Mouse (Mus musculus): ENCODE measurements around the gene Ampd2. TPM values are rescaled to one million over a fixed set of nuclear protein-coding genes. Genes with fewer than 3 reads are reported as not detected.

Ampd2 gene
- total and polyA plus RNA-seq, 3 experiments, result 28.3 to 85.9 (median 55.8) TPM

DNA sequence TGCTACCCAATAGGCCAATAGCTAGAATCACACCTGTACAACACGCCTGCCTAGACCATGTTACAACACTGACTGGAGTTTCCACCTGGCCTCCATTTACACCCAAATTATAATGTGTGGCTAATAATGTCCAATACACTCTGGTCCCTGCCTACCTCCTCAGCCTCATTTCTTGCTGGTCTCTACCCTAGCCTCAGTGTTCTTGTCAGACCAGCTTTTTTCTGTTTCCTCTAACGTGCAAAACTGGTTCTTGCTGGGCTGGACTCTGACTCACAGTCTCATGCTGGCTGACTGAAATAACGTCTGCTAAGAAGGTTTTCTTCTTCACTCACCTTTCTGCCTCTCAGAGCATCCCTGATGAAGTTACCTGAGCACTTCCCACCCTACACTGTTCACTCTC lies 39.9 kb upstream of the Ampd2 start:
- H3K79me2 ChIP-seq (replicated peaks; ENCODE audit: control insufficient read depth, extremely low read depth, insufficient read depth, poor library complexity, severe bottlenecking), result peaks cover 15% of the 10 kb centered on the region
- dilution Hi-C loops (cut with MboI; ENCODE audit: extremely low pct_ligation_motif_present, extremely low pct_unique_long_range_greater_than_20kb, low sequenced_read_pairs), result no loop called here
- peaks cover 2 to 60% of the 10 kb centered on the region in 2 experiments; a peak in 3 of 4 replicates for H3K4me1 ChIP-seq (ENCODE audit: control insufficient read depth in 1 of 2, insufficient read depth in 2 of 2)
- H3K27me3 ChIP-seq (replicated peaks), result no peaks in the 10 kb centered on the region
- TF ChIP-seq POLR2AphosphoS2 (IDR thresholded peaks at IDR 0.05; ENCODE audit: low read depth, low read length), result no peak
- no peak for TF ChIP-seq IRF4 (IDR thresholded peaks at IDR 0.05; ENCODE audit: low read depth, low read length)
- no peak for TF ChIP-seq EP300 (IDR thresholded peaks at IDR 0.05; ENCODE audit: low read length)
- TF ChIP-seq CTCF (conservative IDR thresholded peaks at IDR 0.05 in 1 of 2, IDR thresholded peaks at IDR 0.05 in 1 of 2; ENCODE audit: low read depth in 2 of 2, low read length in 2 of 2), result no peak
- no peak for DNase-seq (ENCODE audit: extremely low read depth)
- no peak overlapping the region for H3K4me2 ChIP-seq (ENCODE audit: insufficient read depth, low read depth, poor library complexity, severe bottlenecking)
- no peaks in the 10 kb centered on the region for H3K9me3 ChIP-seq (replicated peaks; ENCODE audit: low read length)
- H3K36me3 ChIP-seq (replicated peaks in 1 of 2; ENCODE audit: control insufficient read depth in 1 of 2, insufficient read depth in 1 of 2, low read length in 1 of 2), result peaks cover 11 to 50% of the 10 kb centered on the region in 2 experiments
- H3K4me3 ChIP-seq (replicated peaks in 1 of 3; ENCODE audit: low read depth in 2 of 3, low read length in 2 of 3, poor library complexity in 1 of 3), result no peak overlapping the region
- no peak overlapping the region for H3K27ac ChIP-seq (ENCODE audit: insufficient read depth, low read depth)
- no peak overlapping the region for H3K9ac ChIP-seq (ENCODE audit: insufficient read depth, low read depth)
- in situ Hi-C loops (cut with MboI; ENCODE audit: low pct_ligation_motif_present, low pct_unique_long_range_greater_than_20kb, low sequenced_read_pairs), result no loop called here

GRCm38 (mm10) chr3:108124131-108124530 lies 37.7 kb upstream of the Ampd2 start:
- Histone ChIP-seq H3K9me3 (replicated peaks; ENCODE audit: low read length) (no peaks in the 10 kb centered on the region), H3K27me3 (replicated peaks) (no peaks in the 10 kb centered on the region), H3K4me1 (ENCODE audit: control insufficient read depth in 1 of 2, insufficient read depth in 2 of 2) (peaks cover 0 to 46% of the 10 kb centered on the region in 2 experiments; a peak in 2 of 4 replicates), H3K4me3 (replicated peaks in 1 of 3; ENCODE audit: low read depth in 2 of 3, low read length in 2 of 3, poor library complexity in 1 of 3) (no peak overlapping the region), H3K4me2 (ENCODE audit: insufficient read depth, low read depth, poor library complexity, severe bottlenecking) (no peak overlapping the region), H3K79me2 (replicated peaks; ENCODE audit: control insufficient read depth, extremely low read depth, insufficient read depth, poor library complexity, severe bottlenecking) (peaks cover 8% of the 10 kb centered on the region), H3K36me3 (replicated peaks in 1 of 2; ENCODE audit: control insufficient read depth in 1 of 2, insufficient read depth in 1 of 2, low read length in 1 of 2) (peaks cover 21 to 54% of the 10 kb centered on the region in 2 experiments), H3K27ac (ENCODE audit: insufficient read depth, low read depth) (no peak overlapping the region), H3K9ac (ENCODE audit: insufficient read depth, low read depth) (no peak overlapping the region)
- in situ Hi-C loops (cut with MboI; ENCODE audit: low pct_ligation_motif_present, low pct_unique_long_range_greater_than_20kb, low sequenced_read_pairs) (no loop called here), dilution Hi-C loops (cut with MboI; ENCODE audit: extremely low pct_ligation_motif_present, extremely low pct_unique_long_range_greater_than_20kb, low sequenced_read_pairs) (no loop called here)
- DNase-seq (ENCODE audit: extremely low read depth), result no peak
- TF ChIP-seq MXI1 (IDR thresholded peaks at IDR 0.05; ENCODE audit: low read depth, low read length), result no peak
- no peak for TF ChIP-seq JUND (conservative IDR thresholded peaks at IDR 0.05; ENCODE audit: low read depth, low read length)
- no peak for TF ChIP-seq USF1 (IDR thresholded peaks at IDR 0.05; ENCODE audit: low read depth, low read length)
- TF ChIP-seq MAFK (IDR thresholded peaks at IDR 0.05; ENCODE audit: insufficient replicate concordance, low read length), result no peak
- no peak for TF ChIP-seq CHD2 (IDR thresholded peaks at IDR 0.05; ENCODE audit: low read length)

DNA sequence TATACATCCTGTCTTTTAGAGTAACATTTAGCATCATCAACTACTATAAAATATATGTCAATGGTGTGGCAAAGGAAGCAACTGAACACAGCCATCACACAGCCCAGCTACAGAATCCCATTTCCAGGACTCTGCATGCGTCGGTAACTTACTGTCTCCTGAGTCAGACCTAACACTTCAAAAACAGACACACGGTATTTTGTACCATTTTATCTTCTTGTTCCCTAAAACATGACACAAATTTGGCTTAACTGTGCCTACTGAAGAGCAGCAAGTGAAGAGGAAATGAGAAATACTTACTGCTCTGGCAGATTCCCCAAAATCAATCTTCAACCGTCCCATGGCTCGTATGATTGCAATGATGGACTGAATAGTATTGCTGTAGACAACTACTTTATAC lies 36.8 kb upstream of the Ampd2 start:
- Histone ChIP-seq H3K79me2 (replicated peaks; ENCODE audit: control insufficient read depth, extremely low read depth, insufficient read depth, poor library complexity, severe bottlenecking) (peaks cover 8% of the 10 kb centered on the region), H3K27ac (ENCODE audit: insufficient read depth, low read depth) (no peak overlapping the region), H3K4me3 (replicated peaks in 1 of 3; ENCODE audit: low read depth in 2 of 3, low read length in 2 of 3, poor library complexity in 1 of 3) (no peak overlapping the region), H3K9me3 (replicated peaks; ENCODE audit: low read length) (no peaks in the 10 kb centered on the region), H3K4me1 (ENCODE audit: control insufficient read depth in 1 of 2, insufficient read depth in 2 of 2) (peaks cover 0 to 37% of the 10 kb centered on the region in 2 experiments; a peak in 2 of 4 replicates), H3K36me3 (replicated peaks in 1 of 2; ENCODE audit: control insufficient read depth in 1 of 2, insufficient read depth in 1 of 2, low read length in 1 of 2) (peaks cover 28 to 63% of the 10 kb centered on the region in 2 experiments), H3K9ac (ENCODE audit: insufficient read depth, low read depth) (no peak overlapping the region), H3K27me3 (replicated peaks) (no peaks in the 10 kb centered on the region), H3K4me2 (ENCODE audit: insufficient read depth, low read depth, poor library complexity, severe bottlenecking) (no peak overlapping the region)
- TF ChIP-seq PAX5 (IDR thresholded peaks at IDR 0.05; ENCODE audit: low read length), result no peak
- no peak for TF ChIP-seq MAX (IDR thresholded peaks at IDR 0.05; ENCODE audit: low read length)
- TF ChIP-seq ZNF384 (IDR thresholded peaks at IDR 0.05; ENCODE audit: low read depth, low read length), result no peak
- TF ChIP-seq CHD2 (IDR thresholded peaks at IDR 0.05; ENCODE audit: low read length), result no peak
- TF ChIP-seq SIN3A (IDR thresholded peaks at IDR 0.05; ENCODE audit: low read length), result no peak
- no peak for TF ChIP-seq USF2 (conservative IDR thresholded peaks at IDR 0.05; ENCODE audit: low read depth, low read length)
- TF ChIP-seq TCF12 (IDR thresholded peaks at IDR 0.05; ENCODE audit: low read depth, low read length), result no peak
- no peak for TF ChIP-seq ETS1 (conservative IDR thresholded peaks at IDR 0.05; ENCODE audit: low read depth, low read length)
- no peak for TF ChIP-seq CTCF (conservative IDR thresholded peaks at IDR 0.05 in 1 of 2, IDR thresholded peaks at IDR 0.05 in 1 of 2; ENCODE audit: low read depth in 2 of 2, low read length in 2 of 2)
- TF ChIP-seq MAFK (IDR thresholded peaks at IDR 0.05; ENCODE audit: insufficient replicate concordance, low read length), result no peak
- no peak for TF ChIP-seq POLR2A (IDR thresholded peaks at IDR 0.05; ENCODE audit: low read depth, low read length)
- no peak for TF ChIP-seq USF1 (IDR thresholded peaks at IDR 0.05; ENCODE audit: low read depth, low read length)
- no peak for TF ChIP-seq RCOR1 (conservative IDR thresholded peaks at IDR 0.05; ENCODE audit: low read depth, low read length)
- TF ChIP-seq POLR2AphosphoS2 (IDR thresholded peaks at IDR 0.05; ENCODE audit: low read depth, low read length), result no peak
- no peak for TF ChIP-seq HCFC1 (IDR thresholded peaks at IDR 0.05; ENCODE audit: low read depth, low read length)
- TF ChIP-seq JUND (conservative IDR thresholded peaks at IDR 0.05; ENCODE audit: low read depth, low read length), result no peak
- DNase-seq (ENCODE audit: extremely low read depth), result no peak
- in situ Hi-C loops (cut with MboI; ENCODE audit: low pct_ligation_motif_present, low pct_unique_long_range_greater_than_20kb, low sequenced_read_pairs) (no loop called here), dilution Hi-C loops (cut with MboI; ENCODE audit: extremely low pct_ligation_motif_present, extremely low pct_unique_long_range_greater_than_20kb, low sequenced_read_pairs) (no loop called here)

Data from CH12.LX (cell line).